Mouse (Mus musculus): Measurements from ENCODE around the gene Zfp618.

- no peak for TF ChIP-seq CTCF (IDR thresholded peaks at IDR 0.05; ENCODE audit: extremely low read depth, insufficient read length, insufficient replicate concordance, low read depth, low read length)
- no peak for TF ChIP-seq POLR2A (IDR thresholded peaks at IDR 0.05; ENCODE audit: low read depth, low read length)
Observed at GRCm38 (mm10) chr4:62978501-62978911, 13.1 kb downstream of the Zfp618 start.

Data from small intestine, adult 2 months (tissue).